Mouse (Mus musculus): ENCODE results near the gene Kcnk2. TPM values are rescaled to one million over a fixed set of nuclear protein-coding genes. Genes with fewer than 3 reads are reported as not detected.

Kcnk2 gene
- 2.7 and 2.9 TPM in 2 replicates for polyA plus RNA-seq (2012; rRNA removed)

GRCm38 (mm10) chr1:189402223-189402943 is at the start of gene Kcnk2:
TSS of gene Kcnk2 (minus strand) at chr1:189402273.
- H3K27me3 ChIP-seq (replicated peaks; ENCODE audit: control insufficient read depth, insufficient read depth, low read length), result no peaks in the 10 kb centered on the region; the same call in 1 of the 2 replicates
- no peak within 1 kb of the TSS for H3K27ac ChIP-seq (ENCODE audit: insufficient read depth, low read depth, low read length)
- H3K36me3 ChIP-seq (ENCODE audit: control insufficient read depth, insufficient read depth, low read length), result no peaks in the 10 kb centered on the region
- DNase-seq, result no peak
- WGBS, result 19% methylated on average over 14 of the region's 14 CpGs
- no peaks in the 10 kb centered on the region for H3K4me1 ChIP-seq (ENCODE audit: control insufficient read depth, insufficient read depth, low read length)
- no peak for TF ChIP-seq POLR2A (IDR thresholded peaks at IDR 0.05; ENCODE audit: low read depth, low read length)
- TF ChIP-seq CTCF (conservative IDR thresholded peaks at IDR 0.05; ENCODE audit: insufficient read depth, insufficient read length, low read depth, low read length), result no peak
- no peak within 1 kb of the TSS for H3K4me3 ChIP-seq (ENCODE audit: insufficient read depth, low read depth, low read length)

GRCm38 (mm10) chr1:189440741-189441140 is 38.7 kb upstream of the Kcnk2 start:
- H3K27me3 ChIP-seq (replicated peaks; ENCODE audit: control insufficient read depth, insufficient read depth, low read length), result no peaks in the 10 kb centered on the region
- H3K4me1 ChIP-seq (ENCODE audit: control insufficient read depth, insufficient read depth, low read length), result no peaks in the 10 kb centered on the region
- H3K4me3 ChIP-seq (ENCODE audit: insufficient read depth, low read depth, low read length), result no peak overlapping the region
- 69% methylated on average over 9 of the region's 9 CpGs for WGBS
- H3K36me3 ChIP-seq (ENCODE audit: control insufficient read depth, insufficient read depth, low read length), result no peaks in the 10 kb centered on the region
- H3K27ac ChIP-seq (ENCODE audit: insufficient read depth, low read depth, low read length), result no peak overlapping the region
- no peak for DNase-seq
- TF ChIP-seq POLR2A (IDR thresholded peaks at IDR 0.05; ENCODE audit: low read depth, low read length), result no peak
- no peak for TF ChIP-seq CTCF (conservative IDR thresholded peaks at IDR 0.05; ENCODE audit: insufficient read depth, insufficient read length, low read depth, low read length)

- H3K4me3 ChIP-seq (ENCODE audit: insufficient read depth, low read depth, low read length), result no peak overlapping the region
- H3K36me3 ChIP-seq (ENCODE audit: control insufficient read depth, insufficient read depth, low read length), result no peaks in the 10 kb centered on the region
- no peaks in the 10 kb centered on the region for H3K27me3 ChIP-seq (replicated peaks; ENCODE audit: control insufficient read depth, insufficient read depth, low read length)
- H3K4me1 ChIP-seq (ENCODE audit: control insufficient read depth, insufficient read depth, low read length), result no peaks in the 10 kb centered on the region
- H3K27ac ChIP-seq (ENCODE audit: insufficient read depth, low read depth, low read length), result no peak overlapping the region
- TF ChIP-seq POLR2A (IDR thresholded peaks at IDR 0.05; ENCODE audit: low read depth, low read length) (no peak), CTCF (conservative IDR thresholded peaks at IDR 0.05; ENCODE audit: insufficient read depth, insufficient read length, low read depth, low read length) (no peak)
- WGBS, result 78% methylated on average over 5 of the region's 5 CpGs
- DNase-seq, result no peak
Measured at GRCm38 (mm10) chr1:189437126-189437525, 35.1 kb upstream of the Kcnk2 start.

GRCm38 (mm10) chr1:189435452-189435851 is 33.4 kb upstream of the Kcnk2 start:
- no peaks in the 10 kb centered on the region for H3K36me3 ChIP-seq (ENCODE audit: control insufficient read depth, insufficient read depth, low read length)
- TF ChIP-seq POLR2A (IDR thresholded peaks at IDR 0.05; ENCODE audit: low read depth, low read length), result no peak
- no peak for TF ChIP-seq CTCF (conservative IDR thresholded peaks at IDR 0.05; ENCODE audit: insufficient read depth, insufficient read length, low read depth, low read length)
- H3K27me3 ChIP-seq (replicated peaks; ENCODE audit: control insufficient read depth, insufficient read depth, low read length), result no peaks in the 10 kb centered on the region
- H3K4me1 ChIP-seq (ENCODE audit: control insufficient read depth, insufficient read depth, low read length), result no peaks in the 10 kb centered on the region
- no peak overlapping the region for H3K4me3 ChIP-seq (ENCODE audit: insufficient read depth, low read depth, low read length)
- 88% methylated on average over 10 of the region's 10 CpGs for WGBS
- DNase-seq, result no peak
- H3K27ac ChIP-seq (ENCODE audit: insufficient read depth, low read depth, low read length), result no peak overlapping the region

GRCm38 (mm10) chr1:189431479-189431878 is 29.4 kb upstream of the Kcnk2 start:
- H3K4me3 ChIP-seq (ENCODE audit: insufficient read depth, low read depth, low read length), result no peak overlapping the region
- H3K27me3 ChIP-seq (replicated peaks; ENCODE audit: control insufficient read depth, insufficient read depth, low read length), result no peaks in the 10 kb centered on the region
- WGBS, result 78% methylated on average over 5 of the region's 5 CpGs
- no peak for DNase-seq
- no peak for TF ChIP-seq CTCF (conservative IDR thresholded peaks at IDR 0.05; ENCODE audit: insufficient read depth, insufficient read length, low read depth, low read length)
- no peak for TF ChIP-seq POLR2A (IDR thresholded peaks at IDR 0.05; ENCODE audit: low read depth, low read length)
- H3K4me1 ChIP-seq (ENCODE audit: control insufficient read depth, insufficient read depth, low read length), result no peaks in the 10 kb centered on the region; the same call in 1 of the 2 replicates
- H3K27ac ChIP-seq (ENCODE audit: insufficient read depth, low read depth, low read length), result no peak overlapping the region
- H3K36me3 ChIP-seq (ENCODE audit: control insufficient read depth, insufficient read depth, low read length), result no peaks in the 10 kb centered on the region

- H3K4me1 ChIP-seq (ENCODE audit: control insufficient read depth, insufficient read depth, low read length), result no peaks in the 10 kb centered on the region; the same call in 1 of the 2 replicates
- no peak overlapping the region for H3K4me3 ChIP-seq (ENCODE audit: insufficient read depth, low read depth, low read length)
- H3K36me3 ChIP-seq (ENCODE audit: control insufficient read depth, insufficient read depth, low read length), result no peaks in the 10 kb centered on the region
- no peak for DNase-seq
- WGBS, result 49% methylated on average over 4 of the region's 4 CpGs
- no peak overlapping the region for H3K27ac ChIP-seq (ENCODE audit: insufficient read depth, low read depth, low read length)
- H3K27me3 ChIP-seq (replicated peaks; ENCODE audit: control insufficient read depth, insufficient read depth, low read length), result no peaks in the 10 kb centered on the region
- no peak for TF ChIP-seq POLR2A (IDR thresholded peaks at IDR 0.05; ENCODE audit: low read depth, low read length)
- TF ChIP-seq CTCF (conservative IDR thresholded peaks at IDR 0.05; ENCODE audit: insufficient read depth, insufficient read length, low read depth, low read length), result no peak
Measured at GRCm38 (mm10) chr1:189430534-189430933, 28.5 kb upstream of the Kcnk2 start.

GRCm38 (mm10) chr1:189429566-189429965 is 27.5 kb upstream of the Kcnk2 start:
- H3K4me1 ChIP-seq (ENCODE audit: control insufficient read depth, insufficient read depth, low read length), result no peaks in the 10 kb centered on the region; the same call in 1 of the 2 replicates
- TF ChIP-seq POLR2A (IDR thresholded peaks at IDR 0.05; ENCODE audit: low read depth, low read length), result no peak
- H3K4me3 ChIP-seq (ENCODE audit: insufficient read depth, low read depth, low read length), result no peak overlapping the region
- no peak for DNase-seq
- H3K36me3 ChIP-seq (ENCODE audit: control insufficient read depth, insufficient read depth, low read length), result no peaks in the 10 kb centered on the region
- no peak overlapping the region for H3K27ac ChIP-seq (ENCODE audit: insufficient read depth, low read depth, low read length)
- WGBS, result 16% methylated on average over 10 of the region's 10 CpGs
- H3K27me3 ChIP-seq (replicated peaks; ENCODE audit: control insufficient read depth, insufficient read depth, low read length), result no peaks in the 10 kb centered on the region
